Mouse (Mus musculus): Measurements from ENCODE around the gene Arl13b. TPM values are rescaled to one million over a fixed set of nuclear protein-coding genes. Genes with fewer than 3 reads are reported as not detected.

The Arl13b gene
- total and polyA plus RNA-seq, 3 experiments, result 9.3 to 14.5 (median 10.9) TPM

DNA sequence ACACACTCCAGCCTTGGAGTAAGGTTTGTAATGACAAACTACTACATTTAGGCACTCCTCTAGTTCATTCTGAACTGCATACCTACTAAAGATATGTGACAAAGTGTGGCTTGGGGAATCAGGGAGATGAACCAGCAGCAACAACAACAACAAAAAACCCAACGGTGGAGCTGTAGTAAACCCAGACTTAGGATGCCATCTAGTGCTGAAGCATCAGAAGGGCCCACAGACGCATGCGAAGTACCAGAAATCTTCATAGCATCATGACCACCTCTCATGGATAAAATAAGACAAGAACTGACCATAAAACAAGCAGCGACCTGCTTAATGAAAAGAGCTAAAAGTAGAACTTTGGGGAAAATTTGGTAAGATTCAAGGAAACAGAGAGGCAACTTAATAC lies 73.4 kb downstream of the Arl13b start:
- Histone ChIP-seq H3K9me3 (replicated peaks; ENCODE audit: low read length) (no peaks in the 10 kb centered on the region), H3K4me3 (replicated peaks in 1 of 3; ENCODE audit: low read depth in 2 of 3, low read length in 2 of 3, poor library complexity in 1 of 3) (no peak overlapping the region), H3K4me2 (ENCODE audit: insufficient read depth, low read depth, poor library complexity, severe bottlenecking) (no peak overlapping the region), H3K27ac (ENCODE audit: insufficient read depth, low read depth) (no peak overlapping the region), H3K9ac (ENCODE audit: insufficient read depth, low read depth) (no peak overlapping the region), H3K27me3 (replicated peaks) (no peaks in the 10 kb centered on the region), H3K4me1 (ENCODE audit: control insufficient read depth in 1 of 2, insufficient read depth in 2 of 2) (peaks cover 0 to 6% of the 10 kb centered on the region in 2 experiments; a peak in 2 of 4 replicates), H3K36me3 (replicated peaks in 1 of 2; ENCODE audit: control insufficient read depth in 1 of 2, insufficient read depth in 1 of 2, low read length in 1 of 2) (peaks cover 36 to 87% of the 10 kb centered on the region in 2 experiments), H3K79me2 (replicated peaks; ENCODE audit: control insufficient read depth, extremely low read depth, insufficient read depth, poor library complexity, severe bottlenecking) (no peaks in the 10 kb centered on the region)
- no peak for DNase-seq (ENCODE audit: extremely low read depth)
- no peak for TF ChIP-seq RCOR1 (conservative IDR thresholded peaks at IDR 0.05; ENCODE audit: low read depth, low read length)
- TF ChIP-seq CTCF (conservative IDR thresholded peaks at IDR 0.05 in 1 of 2, IDR thresholded peaks at IDR 0.05 in 1 of 2; ENCODE audit: low read depth in 2 of 2, low read length in 2 of 2), result peak in 1 of 2 experiments; percentile 47; a peak in 2 of 4 replicates
- TF ChIP-seq MYC (IDR thresholded peaks at IDR 0.05; ENCODE audit: low read depth, low read length), result no peak
- TF ChIP-seq PAX5 (IDR thresholded peaks at IDR 0.05; ENCODE audit: low read length), result no peak
- TF ChIP-seq RAD21 (IDR thresholded peaks at IDR 0.05; ENCODE audit: low read depth, low read length), result peak; percentile 53
- no peak for TF ChIP-seq KAT2A (IDR thresholded peaks at IDR 0.05; ENCODE audit: insufficient replicate concordance, low read length)
- dilution Hi-C loops (cut with MboI; ENCODE audit: extremely low pct_ligation_motif_present, extremely low pct_unique_long_range_greater_than_20kb, low sequenced_read_pairs), result no loop called here
- in situ Hi-C loops (cut with MboI; ENCODE audit: low pct_ligation_motif_present, low pct_unique_long_range_greater_than_20kb, low sequenced_read_pairs), result loop anchor here (25.0 kb wide), 1 partner anchor 261 kb away; no protein-coding TSS in a partner anchor

DNA sequence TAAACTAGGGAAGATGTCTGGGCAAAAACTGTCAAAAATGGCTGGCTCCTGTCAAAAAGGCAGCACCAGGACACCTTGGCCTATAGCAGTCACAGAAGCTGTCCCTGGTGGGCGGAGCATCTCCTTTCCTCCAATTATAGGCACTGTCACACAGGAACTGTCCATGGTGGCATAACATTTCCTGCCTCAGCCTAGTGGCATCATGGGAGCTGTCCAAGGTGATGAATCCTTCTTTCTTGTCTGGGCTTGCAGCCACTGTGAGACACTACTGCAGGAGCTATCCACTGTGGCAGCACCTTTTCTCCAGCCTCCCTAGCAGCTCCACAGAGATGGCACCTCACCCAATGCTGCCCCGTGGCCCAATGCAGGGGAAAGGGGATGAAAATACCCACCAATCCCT lies 88.5 kb downstream of the Arl13b start:
- Histone ChIP-seq H3K36me3 (replicated peaks in 1 of 2; ENCODE audit: control insufficient read depth in 1 of 2, insufficient read depth in 1 of 2, low read length in 1 of 2) (peaks cover 23 to 76% of the 10 kb centered on the region in 2 experiments), H3K27ac (ENCODE audit: insufficient read depth, low read depth) (no peak overlapping the region), H3K79me2 (replicated peaks; ENCODE audit: control insufficient read depth, extremely low read depth, insufficient read depth, poor library complexity, severe bottlenecking) (no peaks in the 10 kb centered on the region), H3K9me3 (replicated peaks; ENCODE audit: low read length) (peaks cover 3% of the 10 kb centered on the region), H3K4me1 (ENCODE audit: control insufficient read depth in 1 of 2, insufficient read depth in 2 of 2) (no peaks in the 10 kb centered on the region), H3K4me2 (ENCODE audit: insufficient read depth, low read depth, poor library complexity, severe bottlenecking) (no peak overlapping the region), H3K9ac (ENCODE audit: insufficient read depth, low read depth) (no peak overlapping the region), H3K4me3 (replicated peaks in 1 of 3; ENCODE audit: low read depth in 2 of 3, low read length in 2 of 3, poor library complexity in 1 of 3) (no peak overlapping the region), H3K27me3 (replicated peaks) (no peaks in the 10 kb centered on the region)
- in situ Hi-C loops (cut with MboI; ENCODE audit: low pct_ligation_motif_present, low pct_unique_long_range_greater_than_20kb, low sequenced_read_pairs), result loop anchor here (25.0 kb wide), 1 partner anchor 246 kb away; no protein-coding TSS in a partner anchor
- dilution Hi-C loops (cut with MboI; ENCODE audit: extremely low pct_ligation_motif_present, extremely low pct_unique_long_range_greater_than_20kb, low sequenced_read_pairs), result no loop called here
- DNase-seq (ENCODE audit: extremely low read depth), result peak; percentile 82
- no peak for TF ChIP-seq BHLHE40 (IDR thresholded peaks at IDR 0.05; ENCODE audit: low read depth, low read length)
- peak; percentile 99 for TF ChIP-seq SIN3A (IDR thresholded peaks at IDR 0.05; ENCODE audit: low read length)
- TF ChIP-seq E2F4 (IDR thresholded peaks at IDR 0.05; ENCODE audit: insufficient replicate concordance, low read depth, low read length), result no peak
- no peak for TF ChIP-seq USF1 (IDR thresholded peaks at IDR 0.05; ENCODE audit: low read depth, low read length)
- no peak for TF ChIP-seq PAX5 (IDR thresholded peaks at IDR 0.05; ENCODE audit: low read length)
- TF ChIP-seq HCFC1 (IDR thresholded peaks at IDR 0.05; ENCODE audit: low read depth, low read length), result no peak
- TF ChIP-seq MXI1 (IDR thresholded peaks at IDR 0.05; ENCODE audit: low read depth, low read length), result peak; percentile 88
- no peak for TF ChIP-seq ZNF384 (IDR thresholded peaks at IDR 0.05; ENCODE audit: low read depth, low read length)
- no peak for TF ChIP-seq SMC3 (IDR thresholded peaks at IDR 0.05; ENCODE audit: low read depth, low read length)
- TF ChIP-seq GABPA (IDR thresholded peaks at IDR 0.05; ENCODE audit: insufficient replicate concordance, low read depth, low read length), result no peak

Measured in CH12.LX (cell line).